Mouse (Mus musculus): Measurements from ENCODE around the gene Tbc1d1. TPM values are rescaled to one million over a fixed set of nuclear protein-coding genes. Genes with fewer than 3 reads are reported as not detected.

Tbc1d1 gene
- polyA plus RNA-seq (2012; rRNA removed) (3.5 and 4.8 TPM in 2 replicates), polyA plus RNA-seq (2014; fragmentation: Nextera tagmentation; extraction: Ambion mirVana) (5.6 and 6.7 TPM in 2 replicates)

DNA sequence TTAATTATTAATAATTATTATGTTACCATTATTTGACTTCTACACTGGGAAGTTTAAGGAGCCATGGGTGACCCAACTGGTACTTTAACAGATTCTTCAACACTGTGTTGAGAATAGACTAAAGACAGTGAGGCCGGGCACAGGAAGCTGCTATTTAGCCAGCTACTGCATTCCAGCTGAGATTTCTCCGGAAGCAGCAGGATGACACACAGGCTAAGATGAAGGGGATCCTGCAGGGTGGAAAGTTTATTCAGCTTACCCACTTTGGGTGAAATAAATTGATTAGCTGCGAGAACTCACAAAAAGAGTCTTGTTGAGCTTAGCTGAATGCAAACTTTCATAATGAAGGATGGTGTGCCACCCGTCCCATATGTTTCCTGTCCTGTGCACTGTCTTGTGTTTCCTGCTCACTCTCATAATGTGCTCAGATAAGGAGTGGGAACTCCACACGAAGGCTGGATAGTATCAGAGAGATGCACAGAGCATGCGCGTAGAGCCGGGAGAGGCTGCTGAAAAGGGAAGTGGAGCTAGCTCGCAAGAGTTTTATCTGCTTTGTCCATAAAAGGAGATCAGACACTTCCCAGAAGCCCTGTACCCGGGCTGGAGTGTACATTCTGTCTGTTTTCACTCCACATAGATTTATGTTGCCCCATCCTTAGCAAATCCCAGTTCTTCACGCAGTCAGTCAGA is at the start of gene Tbc1d1:
Tbc1d1 (plus strand) TSS at position 445 of the 690 bp plus-strand sequence.
- peak within 1 kb of the TSS; percentile 3; the same call in 1 of the 2 replicates for H3K27ac ChIP-seq
- no peaks in the 10 kb centered on the region for H3K9me3 ChIP-seq (ENCODE audit: control insufficient read depth, low read length)
- peak; percentile 62 for ATAC-seq (ENCODE audit: insufficient read depth)
- TF ChIP-seq CTCF (IDR thresholded peaks at IDR 0.05; ENCODE audit: low read depth) (no peak), EP300 (IDR thresholded peaks at IDR 0.05; ENCODE audit: low read depth) (no peak)
- peak within 1 kb of the TSS; percentile 57 for H3K4me2 ChIP-seq (ENCODE audit: low read depth)
- peaks cover 15 to 20% of the 10 kb centered on the region in 2 experiments for H3K4me1 ChIP-seq (replicated peaks; ENCODE audit: control insufficient read depth in 2 of 2, insufficient read depth in 2 of 2, low read length in 1 of 2)
- DNase-seq (ENCODE audit: low read depth in 3 of 3, low spot score in 3 of 3): peak; percentile 43 to 67 (median 47)
- peak within 1 kb of the TSS in 1 of 2 experiments; percentile 25; a peak in 1 of 4 replicates for H3K4me3 ChIP-seq (ENCODE audit: insufficient read depth in 1 of 2, low read depth in 2 of 2, low read length in 2 of 2)
- H3K36me3 ChIP-seq (replicated peaks; ENCODE audit: control insufficient read depth, insufficient read depth, low read depth): no peaks in the 10 kb centered on the region
- peak within 1 kb of the TSS; percentile 0; the same call in 1 of the 2 replicates for H3K9ac ChIP-seq (replicated peaks)
- peaks cover 5% of the 10 kb centered on the region; the same call in 1 of the 2 replicates for H3K27me3 ChIP-seq (ENCODE audit: control insufficient read depth, insufficient read depth, low read length)
- WGBS (ENCODE audit: insufficient replicate concordance): 9% methylated on average over 11 of the region's 11 CpGs

- no peak for ATAC-seq (ENCODE audit: insufficient read depth)
- TF ChIP-seq CTCF (IDR thresholded peaks at IDR 0.05; ENCODE audit: low read depth) (no peak), EP300 (IDR thresholded peaks at IDR 0.05; ENCODE audit: low read depth) (no peak)
Observed at GRCm38 (mm10) chr5:64107596-64108289, 48.4 kb upstream of the Tbc1d1 start.

GRCm38 (mm10) chr5:64109217-64109616 is 46.9 kb upstream of the Tbc1d1 start:
- no peaks in the 10 kb centered on the region for H3K9me3 ChIP-seq (ENCODE audit: control insufficient read depth, low read length)
- H3K4me2 ChIP-seq (ENCODE audit: low read depth): no peak overlapping the region
- 73% methylated on average over 3 of the region's 3 CpGs for WGBS (ENCODE audit: insufficient replicate concordance)
- no peaks in the 10 kb centered on the region for H3K4me1 ChIP-seq (replicated peaks; ENCODE audit: control insufficient read depth in 2 of 2, insufficient read depth in 2 of 2, low read length in 1 of 2)
- TF ChIP-seq EP300 (IDR thresholded peaks at IDR 0.05; ENCODE audit: low read depth): no peak
- TF ChIP-seq CTCF (IDR thresholded peaks at IDR 0.05; ENCODE audit: low read depth): peak; percentile 38
- DNase-seq (ENCODE audit: low read depth in 3 of 3, low spot score in 3 of 3) (no peak), ATAC-seq (ENCODE audit: insufficient read depth) (no peak)
- H3K36me3 ChIP-seq (replicated peaks; ENCODE audit: control insufficient read depth, insufficient read depth, low read depth): peaks cover 12% of the 10 kb centered on the region
- no peaks in the 10 kb centered on the region for H3K27me3 ChIP-seq (ENCODE audit: control insufficient read depth, insufficient read depth, low read length)
- no peak overlapping the region for H3K4me3 ChIP-seq (ENCODE audit: insufficient read depth in 1 of 2, low read depth in 2 of 2, low read length in 2 of 2)
- no peak overlapping the region for H3K27ac ChIP-seq
- H3K9ac ChIP-seq (replicated peaks): no peak overlapping the region

More at GRCm38 (mm10) chr5:64107596-64108289, 48.4 kb upstream of the Tbc1d1 start:
- peaks cover 7% of the 10 kb centered on the region for H3K36me3 ChIP-seq (replicated peaks; ENCODE audit: control insufficient read depth, insufficient read depth, low read depth)
- 76% methylated on average over 11 of the region's 11 CpGs for WGBS (ENCODE audit: insufficient replicate concordance)
- no peak for DNase-seq (ENCODE audit: low read depth in 3 of 3, low spot score in 3 of 3)
- no peak overlapping the region for H3K4me2 ChIP-seq (ENCODE audit: low read depth)
- H3K27me3 ChIP-seq (ENCODE audit: control insufficient read depth, insufficient read depth, low read length): no peaks in the 10 kb centered on the region
- H3K4me1 ChIP-seq (replicated peaks; ENCODE audit: control insufficient read depth in 2 of 2, insufficient read depth in 2 of 2, low read length in 1 of 2): peaks cover 0 to 4% of the 10 kb centered on the region in 2 experiments; a peak in 2 of 4 replicates
- no peak overlapping the region for H3K4me3 ChIP-seq (ENCODE audit: insufficient read depth in 1 of 2, low read depth in 2 of 2, low read length in 2 of 2)
- H3K27ac ChIP-seq: no peak overlapping the region
- no peak overlapping the region for H3K9ac ChIP-seq (replicated peaks)
- no peaks in the 10 kb centered on the region for H3K9me3 ChIP-seq (ENCODE audit: control insufficient read depth, low read length)

- Histone ChIP-seq H3K9me3 (ENCODE audit: control insufficient read depth, low read length) (no peaks in the 10 kb centered on the region; the same call in 1 of the 2 replicates), H3K9ac (replicated peaks) (no peak overlapping the region), H3K36me3 (replicated peaks; ENCODE audit: control insufficient read depth, insufficient read depth, low read depth) (peaks cover 21% of the 10 kb centered on the region), H3K4me1 (replicated peaks; ENCODE audit: control insufficient read depth in 2 of 2, insufficient read depth in 2 of 2, low read length in 1 of 2) (no peaks in the 10 kb centered on the region), H3K27me3 (ENCODE audit: control insufficient read depth, insufficient read depth, low read length) (no peaks in the 10 kb centered on the region), H3K27ac (no peak overlapping the region), H3K4me3 (ENCODE audit: insufficient read depth in 1 of 2, low read depth in 2 of 2, low read length in 2 of 2) (no peak overlapping the region), H3K4me2 (ENCODE audit: low read depth) (no peak overlapping the region)
- 73% methylated on average over 3 of the region's 3 CpGs for WGBS (ENCODE audit: insufficient replicate concordance)
- ATAC-seq (ENCODE audit: insufficient read depth): no peak
- DNase-seq (ENCODE audit: low read depth in 3 of 3, low spot score in 3 of 3): no peak
- TF ChIP-seq EP300 (IDR thresholded peaks at IDR 0.05; ENCODE audit: low read depth) (no peak), CTCF (IDR thresholded peaks at IDR 0.05; ENCODE audit: low read depth) (no peak)
Observed at GRCm38 (mm10) chr5:64112360-64112759, 43.7 kb upstream of the Tbc1d1 start.

GRCm38 (mm10) chr5:64114210-64114609 is 41.9 kb upstream of the Tbc1d1 start:
- ATAC-seq (ENCODE audit: insufficient read depth) (no peak), DNase-seq (ENCODE audit: low read depth in 3 of 3, low spot score in 3 of 3) (no peak)
- no peak for TF ChIP-seq EP300 (IDR thresholded peaks at IDR 0.05; ENCODE audit: low read depth)
- no peak for TF ChIP-seq CTCF (IDR thresholded peaks at IDR 0.05; ENCODE audit: low read depth)
- Histone ChIP-seq H3K4me2 (ENCODE audit: low read depth) (no peak overlapping the region), H3K9ac (replicated peaks) (no peak overlapping the region), H3K27me3 (ENCODE audit: control insufficient read depth, insufficient read depth, low read length) (no peaks in the 10 kb centered on the region), H3K27ac (no peak overlapping the region), H3K4me1 (replicated peaks; ENCODE audit: control insufficient read depth in 2 of 2, insufficient read depth in 2 of 2, low read length in 1 of 2) (no peaks in the 10 kb centered on the region), H3K4me3 (ENCODE audit: insufficient read depth in 1 of 2, low read depth in 2 of 2, low read length in 2 of 2) (no peak overlapping the region), H3K36me3 (replicated peaks; ENCODE audit: control insufficient read depth, insufficient read depth, low read depth) (peaks cover 16% of the 10 kb centered on the region), H3K9me3 (ENCODE audit: control insufficient read depth, low read length) (no peaks in the 10 kb centered on the region; the same call in 1 of the 2 replicates)
- 84% methylated on average over 6 of the region's 6 CpGs for WGBS (ENCODE audit: insufficient replicate concordance)
